Mouse (Mus musculus) MEL (cell line): ENCODE measurements around the gene Vars. TPM values are rescaled to one million over a fixed set of nuclear protein-coding genes. Genes with fewer than 3 reads are reported as not detected.

Experiments used
- DNase-seq: peaks from one replicate; pipeline ENCODE4 v3.0.0; 2011; ENCODE audit warnings: low read depth, low spot score
- H3K27ac ChIP-seq: 2 replicates; pipeline ENCODE4 v1.5.1; 2012; ENCODE audit warnings: low read depth, mild to moderate bottlenecking, control low read depth, low read length, moderate library complexity; ENCODE audit not compliant: control insufficient read depth
- H3K27me3 ChIP-seq, 2 experiments: fragments of 150-350 bp in 1 of 2; sonication (generic) in 1 of 2; 2 replicates each; pipeline ENCODE4 v1.6.1; 2012; ENCODE audit warnings: low read length in 2 of 2, mild to moderate bottlenecking in 2 of 2, improper control_type of control experiment in 1 of 2, moderate library complexity in 1 of 2; ENCODE audit not compliant: insufficient read depth in 2 of 2, control insufficient read depth in 1 of 2
- H3K36me3 ChIP-seq, 2 experiments: 2 replicates each; pipeline ENCODE4 v1.6.1; 2012 to 2014; ENCODE audit warnings: low read length in 2 of 2, improper control_type of control experiment in 1 of 2, inconsistent platforms in 1 of 2, mild to moderate bottlenecking in 1 of 2; ENCODE audit not compliant: insufficient read depth in 2 of 2, control insufficient read depth in 1 of 2
- H3K4me1 ChIP-seq, 2 experiments: fragments of 150-350 bp in 1 of 2; sonication (generic) in 1 of 2; 2 replicates each; pipeline ENCODE4 v1.6.1; 2012; ENCODE audit warnings: low read length in 2 of 2, improper control_type of control experiment in 1 of 2, mild to moderate bottlenecking in 1 of 2; ENCODE audit not compliant: insufficient read depth in 2 of 2, control insufficient read depth in 1 of 2
- H3K4me3 ChIP-seq, 2 experiments: fragments of 150-350 bp in 1 of 2; sonication (generic) in 1 of 2; 2 replicates each; pipeline ENCODE4 v1.5.1; 2012; ENCODE audit warnings: low read depth in 2 of 2, low read length in 2 of 2, mild to moderate bottlenecking in 2 of 2, moderate library complexity in 2 of 2, control low read depth in 1 of 2, improper control_type of control experiment in 1 of 2; ENCODE audit not compliant: control insufficient read depth in 1 of 2, insufficient read depth in 1 of 2
- H3K79me2 ChIP-seq: 2 replicates; pipeline ENCODE4 v1.6.1; 2012; ENCODE audit warnings: mild to moderate bottlenecking, low read length, moderate library complexity; ENCODE audit not compliant: control insufficient read depth, poor library complexity, insufficient read depth
- H3K9ac ChIP-seq: 2 replicates; pipeline ENCODE4 v1.6.1; 2012; ENCODE audit warnings: low read depth, mild to moderate bottlenecking, control low read depth, low read length, moderate library complexity; ENCODE audit not compliant: control insufficient read depth, poor library complexity, severe bottlenecking
- H3K9me3 ChIP-seq: fragments of 150-350 bp; sonication (generic); replicated peaks from 2 replicates; pipeline ENCODE4 v1.6.1; 2012; ENCODE audit warnings: mild to moderate bottlenecking, low read length, improper control_type of control experiment, moderate library complexity; ENCODE audit not compliant: insufficient read depth
- CHD1 ChIP-seq: IDR thresholded peaks from 2 replicates; pipeline ENCODE4 v1.6.1; 2012; ENCODE audit warnings: low read depth, mild to moderate bottlenecking, inconsistent platforms, low read length, improper control_type of control experiment
- CTCF ChIP-seq, 3 experiments: IDR thresholded peaks in 2 of 3; conservative IDR thresholded peaks in 1 of 3; 2 replicates each; pipeline ENCODE4 v1.5.1; 2011 to 2012; ENCODE audit warnings: low read length in 3 of 3, low read depth in 2 of 3, mild to moderate bottlenecking in 2 of 3, improper control_type of control experiment in 1 of 3, inconsistent platforms in 1 of 3, mixed read lengths in 1 of 3, moderate library complexity in 1 of 3; ENCODE audit not compliant: control insufficient read depth in 1 of 3, insufficient read depth in 1 of 3, poor library complexity in 1 of 3, severe bottlenecking in 1 of 3
- ELF1 ChIP-seq: IDR thresholded peaks from 2 replicates; pipeline ENCODE4 v1.6.1; 2014; ENCODE audit warnings: low read depth, mild to moderate bottlenecking, inconsistent platforms, low read length, improper control_type of control experiment, moderate library complexity
- EP300 ChIP-seq, 2 experiments: IDR thresholded peaks; 2 replicates each; pipeline ENCODE4 v1.6.1; 2011; ENCODE audit warnings: improper control_type of control experiment in 2 of 2, low read length in 2 of 2, low read depth in 1 of 2, mild to moderate bottlenecking in 1 of 2
- KAT2A ChIP-seq: conservative IDR thresholded peaks from 2 replicates; pipeline ENCODE4 v1.6.1; 2012; ENCODE audit warnings: low read depth, low read length, improper control_type of control experiment, inconsistent platforms
- MAX ChIP-seq: IDR thresholded peaks from 2 replicates; pipeline ENCODE4 v1.6.1; 2011; ENCODE audit warnings: low read length, improper control_type of control experiment
- MEF2A ChIP-seq: IDR thresholded peaks from 2 replicates; pipeline ENCODE4 v1.6.1; 2014; ENCODE audit warnings: low read depth, mild to moderate bottlenecking, inconsistent platforms, low read length, improper control_type of control experiment; ENCODE audit not compliant: poor library complexity, insufficient replicate concordance, severe bottlenecking; ENCODE audit errors: extremely low read depth
- MYC ChIP-seq: IDR thresholded peaks from 2 replicates; pipeline ENCODE4 v1.6.1; 2011; ENCODE audit warnings: low read depth, mild to moderate bottlenecking, low read length, improper control_type of control experiment, moderate library complexity
- POLR2AphosphoS2 ChIP-seq: IDR thresholded peaks from 2 replicates; pipeline ENCODE4 v1.6.1; 2011; ENCODE audit warnings: low read length, improper control_type of control experiment
- RCOR1 ChIP-seq: IDR thresholded peaks from 2 replicates; pipeline ENCODE4 v1.6.1; 2012; ENCODE audit warnings: low read depth, mild to moderate bottlenecking, inconsistent platforms, low read length, improper control_type of control experiment
- SIN3A ChIP-seq: IDR thresholded peaks from 2 replicates; pipeline ENCODE4 v1.6.1; 2012; ENCODE audit warnings: low read length, improper control_type of control experiment, inconsistent platforms
- TAL1 ChIP-seq: IDR thresholded peaks from 2 replicates; pipeline ENCODE4 v1.6.1; 2012; ENCODE audit warnings: mild to moderate bottlenecking, inconsistent platforms, low read length, moderate library complexity, mixed read lengths
- TBP ChIP-seq: IDR thresholded peaks from 2 replicates; pipeline ENCODE4 v1.8.0; 2011; ENCODE audit warnings: low read depth, low read length, improper control_type of control experiment
- polyA plus RNA-seq, 2 experiments: library from polyadenylated mRNA; stranded (reverse) in 1 of 2; unstranded in 1 of 2; fragments of >175 nt in 1 of 2; fragments of >200 nt in 1 of 2; gene quantifications; 2 replicates each; pipeline versions ENCODE4 v1.2.1 to v1.2.4; 2012; ENCODE audit warnings: low replicate concordance in 2 of 2, low read depth in 1 of 2; ENCODE audit not compliant: insufficient read length in 2 of 2, insufficient read depth in 1 of 2, missing spikeins in 1 of 2
- total RNA-seq: library from RNA; depleted of rRNA; stranded (reverse); fragments of 300-350 nt; gene quantifications from 2 replicates; pipeline ENCODE4 v1.2.3, GENCODE M21; 2012

The Vars gene
- total and polyA plus RNA-seq, 3 experiments: 149 to 251 TPM; not detected in 1

DNA sequence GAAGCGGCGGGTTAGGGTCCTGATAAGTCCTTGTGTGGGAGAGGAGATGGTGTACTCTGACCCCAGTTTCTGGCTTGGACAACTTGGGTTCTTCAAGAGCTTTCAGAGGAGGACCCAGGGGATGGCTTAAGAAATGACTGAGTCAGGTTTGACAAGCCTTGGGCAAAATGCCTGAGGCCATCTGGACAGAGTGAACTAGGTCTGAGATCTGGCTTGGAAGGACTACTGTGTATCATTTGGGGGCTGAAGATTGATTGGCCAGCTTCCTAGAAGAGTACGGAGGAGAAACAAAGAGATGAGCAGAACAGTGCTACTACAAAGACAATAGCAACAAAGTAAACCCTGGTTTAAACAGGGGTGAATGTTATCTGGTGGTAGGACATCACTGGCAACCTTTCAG, 62.7 kb downstream of the Vars start:
- no peak for DNase-seq
- H3K4me3 ChIP-seq: no peak overlapping the region
- H3K9ac ChIP-seq: no peak overlapping the region
- no peaks in the 10 kb centered on the region for H3K27me3 ChIP-seq
- H3K9me3 ChIP-seq: no peaks in the 10 kb centered on the region
- peaks cover 0 to 8% of the 10 kb centered on the region in 2 experiments; a peak in 3 of 4 replicates for H3K4me1 ChIP-seq
- TF ChIP-seq TAL1 (no peak), MEF2A (no peak), RCOR1 (no peak), SIN3A (no peak)
- TF ChIP-seq, all 39 proteins: peak for 0
- H3K79me2 ChIP-seq: no peaks in the 10 kb centered on the region
- H3K36me3 ChIP-seq: peaks cover 0 to 1% of the 10 kb centered on the region in 2 experiments; a peak in 2 of 4 replicates
- H3K27ac ChIP-seq: no peak overlapping the region

DNA sequence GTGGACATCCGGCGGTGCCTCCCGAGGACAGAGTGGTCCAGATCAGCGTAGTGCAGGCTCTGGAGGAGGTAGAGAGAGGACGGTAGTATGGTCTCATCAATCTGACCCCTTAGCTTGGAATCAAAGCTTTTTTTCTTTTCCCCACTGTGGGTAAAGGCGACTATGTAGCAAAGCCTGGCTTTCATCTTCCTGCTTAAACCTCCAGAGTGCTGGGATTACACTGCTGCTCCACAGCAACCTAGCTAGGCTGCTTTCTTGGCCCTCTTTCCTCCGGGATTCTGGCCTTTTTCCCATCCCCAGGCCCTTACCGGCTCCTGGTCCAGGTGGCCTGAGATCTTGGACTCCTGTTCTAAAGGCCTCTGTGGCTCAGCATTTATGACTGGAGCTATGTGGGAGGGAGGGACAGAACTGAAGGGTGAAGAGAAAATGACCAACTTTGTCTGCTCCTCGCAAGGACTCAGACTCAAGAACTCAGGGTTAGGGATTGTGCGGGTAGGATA, 63.6 kb downstream of the Vars start:
- peaks cover 0 to 9% of the 10 kb centered on the region in 2 experiments; a peak in 3 of 4 replicates for H3K4me1 ChIP-seq
- no peaks in the 10 kb centered on the region for H3K79me2 ChIP-seq
- TF ChIP-seq ELF1 (no peak), EP300 (IDR thresholded peaks at IDR 0.05; ENCODE audit: low read depth in 1 of 2, low read length in 2 of 2) (no peak), CHD1 (no peak), MAX (no peak), MYC (no peak), RCOR1 (no peak), POLR2AphosphoS2 (no peak), MEF2A (no peak), CTCF (IDR thresholded peaks at IDR 0.05 in 2 of 3, conservative IDR thresholded peaks at IDR 0.05 in 1 of 3; ENCODE audit: control insufficient read depth in 1 of 3, insufficient read depth in 1 of 3, low read depth in 2 of 3, low read length in 3 of 3, poor library complexity in 1 of 3, severe bottlenecking in 1 of 3) (no peak), TBP (no peak), KAT2A (no peak)
- no peaks in the 10 kb centered on the region; a peak in 1 of 4 replicates for H3K36me3 ChIP-seq
- no peak overlapping the region for H3K4me3 ChIP-seq
- no peak overlapping the region for H3K27ac ChIP-seq
- no peaks in the 10 kb centered on the region for H3K27me3 ChIP-seq
- H3K9me3 ChIP-seq: no peaks in the 10 kb centered on the region
- no peak overlapping the region for H3K9ac ChIP-seq
- no peak for DNase-seq
